Mouse (Mus musculus): ENCODE results near the gene Vezf1.
A peak's percentile ranks its signal among the peaks of the same experiment; 100 is the strongest.
"Not testable (repeated sequence)": the region's sequence is repeated elsewhere in the genome, so short reads cannot be mapped to it uniquely, and the experiment has no call there.

Vezf1 gene

DNA sequence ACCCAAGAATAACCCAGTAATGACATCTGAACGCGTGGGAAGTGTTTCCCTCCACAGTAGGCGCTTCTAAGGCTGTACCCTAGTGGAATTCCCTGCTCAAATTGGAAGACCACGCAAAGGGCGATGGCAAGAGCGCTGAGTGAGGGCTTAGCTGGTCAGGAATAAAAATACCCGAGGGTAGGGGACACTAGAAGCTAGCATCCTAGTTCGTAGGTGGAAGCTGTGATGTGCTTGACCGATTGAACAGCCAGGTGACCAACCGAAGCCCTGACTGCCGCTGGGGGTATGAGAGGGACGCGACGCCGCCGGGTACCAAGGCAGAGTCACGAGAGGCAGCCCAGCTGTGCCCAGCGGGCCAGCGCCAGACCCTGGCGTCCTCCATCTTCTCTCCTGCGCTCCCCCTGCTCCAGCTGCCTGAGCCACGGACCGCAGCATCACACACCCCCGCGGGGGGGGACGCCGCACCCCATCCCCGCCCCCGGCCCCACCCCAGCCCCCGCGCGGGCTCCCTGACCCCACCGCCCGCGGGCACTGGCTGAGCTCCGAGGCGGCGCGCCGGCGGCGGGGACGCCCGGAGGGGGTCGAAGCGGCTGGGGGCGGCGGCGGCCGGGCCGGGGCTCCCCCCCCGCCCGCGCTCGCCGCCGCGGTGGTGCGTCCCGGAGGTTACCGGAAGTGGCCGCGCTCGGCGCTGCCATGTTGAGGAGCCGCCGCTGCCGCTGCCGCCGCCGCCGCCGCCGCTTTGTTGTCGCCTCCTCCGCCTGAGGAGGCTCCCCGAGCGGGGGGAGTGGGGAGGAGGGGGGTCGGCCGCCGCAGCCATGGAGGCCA is at the start of gene Vezf1:
Gene Vezf1 (plus strand): TSS at position 694 of the 825 bp plus-strand sequence.
- no peak for DNase-seq (ENCODE audit: low read depth, low spot score)

DNA sequence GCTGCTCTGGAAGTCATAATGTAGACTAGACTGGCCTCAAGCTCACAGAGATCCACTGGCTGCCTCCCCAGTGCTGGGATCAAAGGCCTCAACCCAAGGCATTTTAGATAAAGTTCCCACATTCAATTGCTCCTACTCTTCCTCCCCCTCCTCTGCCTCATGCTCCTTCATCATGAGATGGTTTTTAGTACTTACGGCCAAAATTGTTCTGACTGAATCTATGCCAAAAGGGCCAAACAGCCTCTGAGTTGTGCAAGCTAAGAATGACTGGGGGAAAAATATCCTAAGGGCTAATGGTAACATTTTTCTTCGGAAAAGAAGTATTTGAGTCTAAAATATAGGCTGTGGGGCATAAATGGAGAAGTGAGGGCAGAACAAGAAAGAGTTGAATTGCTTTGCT is 44.1 kb upstream of the Vezf1 start:
- no peak for DNase-seq (ENCODE audit: low read depth, low spot score)

DNA sequence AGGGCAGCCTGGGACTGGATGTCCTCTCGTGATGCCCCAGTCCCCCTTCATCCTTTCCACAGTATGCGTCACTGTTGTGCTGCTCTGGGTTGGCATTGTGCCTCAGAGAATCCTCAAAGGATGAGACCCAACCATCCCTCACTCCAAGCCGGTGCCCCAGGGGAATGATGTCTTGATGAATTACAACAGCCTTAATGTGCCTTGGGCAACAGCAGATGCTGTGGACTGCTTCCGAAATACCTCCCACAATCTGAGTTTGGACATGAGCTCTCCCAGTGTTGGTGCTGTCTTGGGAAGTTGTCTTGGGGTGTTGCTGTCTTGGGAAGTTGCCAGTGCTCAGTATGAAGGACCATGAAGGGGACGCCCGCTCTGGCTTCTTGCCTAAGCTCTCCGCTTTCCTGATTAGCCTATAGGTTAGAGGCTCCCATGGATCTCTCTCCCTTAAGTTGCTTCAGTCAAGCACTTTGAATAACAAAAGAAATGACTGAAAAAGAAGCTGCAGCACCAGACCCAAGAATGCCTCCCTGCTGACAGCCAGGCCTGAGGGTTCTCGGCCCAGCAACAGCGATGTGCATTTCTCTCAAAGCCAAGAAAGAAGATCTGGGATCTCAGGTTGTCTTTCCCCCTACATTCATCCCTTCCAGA is 40.6 kb upstream of the Vezf1 start:
- no peak for DNase-seq (ENCODE audit: low read depth, low spot score)

DNA sequence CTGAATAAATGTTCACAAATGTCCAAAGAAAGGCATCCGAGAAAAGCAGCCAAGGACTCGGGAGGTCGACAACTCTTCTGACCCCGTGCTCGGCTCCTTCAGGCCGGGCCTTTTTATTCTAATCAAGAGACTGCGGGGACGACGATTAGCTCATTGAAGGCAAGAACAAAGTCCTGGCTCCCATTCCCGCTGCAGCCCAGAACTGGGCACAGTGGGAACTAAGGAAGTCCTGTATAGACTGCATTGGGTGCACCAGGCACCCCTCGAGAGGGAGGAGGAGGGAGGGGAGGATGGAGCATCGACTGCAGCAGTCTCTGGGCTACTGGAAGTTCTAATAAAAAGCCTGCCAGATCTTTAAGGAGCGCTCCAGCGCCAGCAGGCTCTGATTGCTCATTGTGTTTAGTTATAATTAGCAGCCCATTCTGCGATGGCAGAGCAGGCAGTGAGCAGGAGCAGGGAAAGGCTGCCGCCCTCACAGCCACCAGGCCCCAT is 39.8 kb upstream of the Vezf1 start:
- DNase-seq (ENCODE audit: low read depth, low spot score), result no peak

DNA sequence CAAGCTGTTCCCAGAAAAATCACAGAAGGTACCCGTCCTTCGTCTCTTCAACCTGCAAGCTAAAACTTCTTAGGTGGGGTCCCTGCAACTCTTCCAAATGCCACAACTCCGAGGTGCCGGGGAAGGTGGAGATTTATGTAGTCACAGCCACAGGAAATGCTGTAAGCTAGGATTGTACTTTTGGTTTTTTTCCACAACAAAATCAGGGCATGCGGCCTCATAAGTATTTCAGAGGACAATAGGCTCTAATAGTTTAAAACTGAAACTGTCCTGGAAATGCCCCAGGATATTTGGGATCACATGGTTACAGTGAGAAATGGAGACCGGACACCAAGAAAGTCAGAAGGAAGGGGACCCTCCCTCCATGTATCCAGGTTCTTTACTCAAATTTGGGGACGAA is 37.9 kb upstream of the Vezf1 start:
- DNase-seq (ENCODE audit: low read depth, low spot score), result no peak

DNA sequence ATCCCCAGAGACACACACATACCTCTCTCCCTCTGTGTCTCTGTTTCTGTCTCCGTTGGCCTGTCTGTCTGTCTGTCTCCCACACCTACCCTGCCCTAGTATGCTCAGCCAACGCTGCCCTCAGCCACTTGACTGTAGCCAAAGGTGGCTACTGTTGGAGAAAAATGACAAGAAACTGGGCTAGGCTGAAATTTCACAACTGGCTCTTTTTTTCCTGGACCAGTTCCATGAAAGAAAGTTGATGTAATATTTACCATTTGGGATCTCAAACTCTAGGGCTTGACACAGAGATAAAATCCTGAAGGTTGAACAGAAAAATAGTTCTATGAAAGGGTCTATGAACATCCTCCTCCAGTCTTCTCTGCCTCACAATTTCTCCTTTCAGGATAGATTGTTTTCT is 37.2 kb upstream of the Vezf1 start:
- no peak for DNase-seq (ENCODE audit: low read depth, low spot score)

DNA sequence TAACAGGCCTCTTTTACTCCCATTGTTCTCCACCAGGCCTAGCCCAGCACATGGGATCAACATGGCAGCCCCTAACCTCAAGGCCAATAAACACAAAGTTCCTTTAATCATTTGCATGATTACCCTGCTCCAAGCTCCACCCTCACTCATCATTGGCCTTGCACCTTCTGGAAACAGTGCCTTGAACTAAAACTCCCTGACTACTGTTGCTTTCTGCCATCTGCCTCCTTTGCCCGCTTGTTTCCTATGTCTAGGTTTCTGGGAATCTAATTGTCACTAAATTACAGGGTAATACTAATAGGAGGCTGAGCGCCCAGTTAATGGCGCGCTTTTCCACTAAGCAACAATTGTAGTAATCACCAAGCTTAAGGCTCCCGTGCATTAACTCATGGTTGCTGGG is 36.3 kb upstream of the Vezf1 start:
- no peak for DNase-seq (ENCODE audit: low read depth, low spot score)

DNA sequence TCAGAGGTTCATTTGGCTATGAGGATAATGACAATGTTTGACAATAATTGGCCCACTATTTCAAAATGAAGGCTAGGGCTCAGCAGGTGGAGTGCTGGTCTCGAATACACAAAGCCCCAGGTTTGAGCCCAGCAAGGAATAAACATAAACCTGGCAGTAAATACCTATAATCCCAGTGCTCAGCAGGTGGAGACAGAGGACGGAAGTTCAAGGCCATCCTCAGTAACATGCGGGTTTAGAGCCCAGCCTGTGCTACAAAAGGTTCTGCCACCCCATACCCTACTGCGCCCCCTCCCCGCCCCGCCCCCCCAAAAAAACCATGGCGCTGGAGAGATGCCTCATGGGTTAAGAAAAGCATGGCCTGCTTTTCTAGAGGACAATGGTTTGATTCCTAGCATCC is 32.1 kb upstream of the Vezf1 start:
- no peak for DNase-seq (ENCODE audit: low read depth, low spot score)

DNA sequence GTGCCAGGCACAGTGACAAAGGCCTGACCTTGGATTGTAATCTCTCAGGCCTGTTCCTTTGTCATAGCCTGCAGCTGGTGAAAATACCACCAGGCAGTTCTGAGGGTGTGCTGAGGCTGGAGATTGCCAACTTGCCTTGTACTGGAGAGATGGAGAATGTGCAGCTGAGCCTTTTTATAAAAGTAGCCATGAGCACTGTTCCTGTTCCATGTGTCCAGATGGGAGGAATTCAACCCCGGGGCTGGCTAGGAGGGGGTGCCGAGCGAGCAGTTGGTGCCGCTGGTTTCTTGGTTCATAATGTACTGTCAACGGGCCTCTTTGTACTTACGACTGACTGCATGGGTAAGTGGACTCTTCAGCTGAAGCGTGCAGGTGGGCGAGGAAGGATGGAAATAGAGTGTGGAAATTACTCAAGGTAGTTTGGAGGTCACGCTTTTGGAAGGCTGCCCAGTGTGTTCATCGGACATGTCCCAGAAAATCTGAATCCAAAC is 31.3 kb upstream of the Vezf1 start:
- DNase-seq (ENCODE audit: low read depth, low spot score), result no peak

DNA sequence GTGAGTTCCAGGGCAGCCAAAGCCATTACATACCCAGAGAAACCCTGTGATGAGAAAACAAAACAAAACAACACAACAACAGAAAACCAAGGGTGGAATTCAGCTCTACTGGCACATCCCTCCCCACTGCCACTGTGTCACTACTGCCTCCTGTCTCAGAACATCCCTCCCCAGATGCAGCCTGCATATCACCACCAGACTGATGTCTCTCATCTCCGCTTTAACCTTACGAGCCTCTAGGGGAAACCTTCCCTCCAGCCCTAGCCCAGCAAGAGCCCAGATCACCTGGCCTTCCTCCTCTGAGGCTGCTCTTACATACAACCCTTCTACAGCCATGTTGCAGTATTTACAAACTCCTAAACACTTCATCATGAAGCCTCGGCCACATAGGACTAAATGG is 30.7 kb upstream of the Vezf1 start:
- no peak for DNase-seq (ENCODE audit: low read depth, low spot score)

DNA sequence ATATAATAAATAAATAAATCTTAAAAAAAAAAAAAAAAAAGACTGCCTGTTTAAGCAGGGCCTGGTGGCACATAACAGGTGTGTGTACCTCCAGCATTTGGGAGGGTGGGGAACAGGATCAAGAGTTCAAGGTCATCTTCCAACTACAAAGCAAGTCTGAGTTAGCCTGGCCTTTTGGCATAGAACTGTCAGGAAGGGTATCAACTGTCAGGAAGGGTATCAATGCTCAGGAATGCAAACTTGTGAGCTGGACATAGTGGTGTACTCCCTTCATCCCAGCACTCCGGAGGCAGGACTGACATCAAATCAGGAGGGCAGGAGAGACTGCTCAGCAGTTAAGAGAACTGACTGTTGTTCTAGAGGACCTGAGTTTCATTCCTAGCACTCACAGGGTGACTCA is 29.0 kb upstream of the Vezf1 start:
- no peak for DNase-seq (ENCODE audit: low read depth, low spot score)

DNA sequence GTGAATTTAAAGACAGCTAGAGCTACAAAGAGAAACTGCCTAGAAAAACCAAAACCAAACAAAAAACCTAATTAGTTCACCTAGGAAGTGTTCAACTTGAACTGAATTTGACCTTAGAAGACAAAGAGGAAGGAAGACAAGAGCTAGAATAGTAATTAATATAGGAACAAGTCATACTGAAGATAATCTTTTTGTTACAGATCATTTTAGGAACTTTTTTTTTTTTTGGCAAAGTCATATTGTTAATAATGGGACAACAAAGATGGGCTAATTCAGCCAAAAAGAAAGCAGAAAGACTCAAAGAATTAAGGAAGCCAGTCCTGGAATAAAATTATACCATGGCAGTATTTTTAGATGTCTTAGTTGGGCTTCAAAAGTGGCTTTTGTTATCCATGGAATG is 23.8 kb upstream of the Vezf1 start:
- no peak for DNase-seq (ENCODE audit: low read depth, low spot score)

DNA sequence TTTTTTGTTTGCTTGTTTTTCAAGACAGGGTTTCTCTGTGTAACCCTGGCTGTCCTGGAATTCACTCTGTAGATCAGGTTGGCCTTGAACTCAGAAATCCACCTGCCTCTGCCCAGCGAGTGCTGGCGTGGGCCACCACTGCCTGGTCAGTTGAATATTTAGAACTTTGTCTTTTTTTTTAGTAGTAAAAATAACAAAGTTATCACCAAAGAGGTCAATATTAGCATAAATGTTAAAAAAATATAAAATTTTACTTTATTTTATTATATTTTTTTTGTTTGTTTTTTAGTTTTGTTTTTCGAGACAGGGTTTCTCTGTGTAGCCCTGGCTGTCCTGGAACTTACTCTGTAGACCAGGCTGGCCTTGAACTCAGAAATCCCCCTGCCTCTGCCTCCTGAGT is 22.9 kb upstream of the Vezf1 start:
- not testable (repeated sequence) for DNase-seq (ENCODE audit: low read depth, low spot score)

DNA sequence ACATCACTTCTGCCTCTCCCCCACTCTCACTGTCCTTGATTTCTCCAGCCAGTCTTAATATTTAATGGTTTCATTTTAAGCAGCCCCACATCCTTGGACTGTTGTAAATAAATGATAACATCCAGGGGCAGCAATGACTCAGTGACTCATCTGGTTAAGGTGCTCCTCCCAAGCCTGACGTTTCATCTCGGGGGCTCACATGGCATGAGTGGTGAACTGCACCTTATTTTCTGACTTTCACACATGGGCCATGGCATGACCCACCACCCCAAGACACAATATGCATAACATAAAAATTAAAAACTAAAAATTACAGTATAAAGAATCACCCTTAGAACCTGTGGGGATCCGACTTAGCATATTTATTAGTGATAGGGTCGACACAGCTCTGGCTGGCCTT is 22.2 kb upstream of the Vezf1 start:
- DNase-seq (ENCODE audit: low read depth, low spot score), result no peak

DNA sequence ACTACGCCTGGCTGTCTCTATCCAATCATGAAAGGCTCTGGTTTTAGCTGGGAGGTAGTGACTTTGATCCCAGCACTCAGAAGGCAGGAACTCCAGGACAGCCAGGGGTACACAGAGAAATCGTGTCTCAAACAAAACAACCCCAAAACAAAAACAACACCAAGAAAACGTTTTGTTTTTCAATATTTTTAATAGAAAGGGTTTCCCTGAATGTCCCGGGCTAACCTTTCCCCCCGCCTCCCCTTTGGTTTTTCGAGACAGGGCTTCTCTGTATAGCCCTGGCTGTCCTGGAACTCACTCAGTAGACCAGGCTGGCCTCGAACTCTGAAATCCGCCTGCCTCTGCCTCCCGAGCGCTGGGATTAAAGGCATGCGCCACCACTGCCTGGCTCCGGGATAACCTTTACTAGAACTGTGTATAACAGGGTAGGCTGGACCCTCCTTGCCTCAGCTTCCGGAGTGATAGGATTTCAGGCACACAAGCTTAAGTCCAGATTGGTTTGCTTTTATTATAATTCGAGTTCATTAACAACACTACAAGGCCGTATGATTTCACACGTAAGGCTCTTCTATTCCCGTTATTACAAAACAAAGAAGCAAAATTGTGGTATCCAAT is 21.6 kb upstream of the Vezf1 start:
- DNase-seq (ENCODE audit: low read depth, low spot score), result no peak

DNA sequence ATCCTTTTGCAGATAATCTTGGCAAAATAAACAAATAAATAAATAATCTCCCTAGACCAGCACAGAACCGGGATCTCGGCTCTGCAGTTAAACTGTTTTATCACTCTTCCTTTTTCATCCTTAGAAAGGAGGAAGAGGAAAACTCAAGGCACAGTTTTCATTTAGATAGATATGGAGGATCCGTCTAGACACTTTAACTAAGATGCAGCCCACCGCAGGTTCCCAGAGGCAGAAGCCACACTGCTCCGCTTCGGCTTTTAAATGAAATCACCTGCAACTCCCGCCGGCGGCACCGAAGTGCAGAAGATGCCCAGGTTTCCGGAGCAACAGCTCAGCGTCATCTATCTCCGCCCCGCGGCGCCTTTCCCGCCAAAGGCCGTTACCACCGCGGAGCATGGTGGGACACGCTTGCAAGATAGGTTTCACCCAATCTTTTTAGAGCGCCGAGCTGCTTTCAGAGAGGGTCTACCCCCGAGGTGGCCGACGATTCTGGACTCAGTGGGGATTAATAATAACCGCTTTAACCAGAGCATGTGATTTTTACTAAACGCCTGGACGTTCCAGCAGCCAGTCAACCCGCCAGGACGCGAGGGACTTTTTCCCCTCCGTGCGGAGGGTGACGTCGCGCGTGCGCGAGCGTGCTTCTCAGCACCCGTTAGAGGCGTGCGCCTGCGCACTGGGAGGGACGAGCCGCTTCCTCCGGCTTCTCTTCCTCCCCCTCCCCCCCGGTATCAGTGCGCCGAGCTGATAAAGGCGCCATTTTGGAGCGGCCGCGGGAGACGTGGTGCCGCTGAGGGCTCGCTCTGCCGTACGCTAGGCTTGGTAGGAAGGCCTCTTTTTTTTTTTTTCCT is 20.9 kb upstream of the Vezf1 start, which contains the start of gene Srsf1:
Gene Srsf1 (plus strand): TSS at position 430 of the 851 bp plus-strand sequence.
- DNase-seq (ENCODE audit: low read depth, low spot score), result peak; percentile 98

DNA sequence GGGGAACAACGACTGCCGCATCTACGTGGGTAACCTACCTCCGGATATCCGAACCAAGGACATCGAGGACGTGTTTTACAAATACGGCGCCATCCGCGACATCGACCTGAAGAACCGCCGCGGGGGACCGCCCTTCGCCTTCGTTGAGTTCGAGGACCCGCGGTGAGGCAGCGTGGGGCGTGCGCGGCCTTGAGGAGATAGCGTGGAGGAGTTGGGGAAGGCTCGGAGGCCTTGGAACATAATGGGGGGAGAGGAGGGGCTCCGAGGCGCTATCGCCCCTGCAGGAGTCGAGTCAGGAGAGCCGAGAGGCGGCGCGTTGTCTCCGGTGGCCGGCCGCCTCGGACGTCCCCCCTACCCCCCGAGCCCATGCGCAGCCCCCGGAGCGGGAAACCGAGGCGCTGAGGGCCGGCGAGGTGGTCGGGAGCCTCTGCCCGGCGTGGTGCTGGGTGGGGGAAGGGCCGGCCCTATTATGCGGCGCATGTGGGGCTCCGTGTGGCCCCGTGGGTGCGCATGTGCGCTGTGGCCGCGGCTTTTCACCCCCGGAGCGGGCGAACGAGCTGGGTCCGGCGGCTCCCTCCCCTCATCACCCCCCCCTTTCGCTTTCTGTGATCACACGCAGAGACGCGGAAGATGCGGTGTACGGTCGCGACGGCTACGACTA is 20.1 kb upstream of the Vezf1 start:
- no peak for DNase-seq (ENCODE audit: low read depth, low spot score)

DNA sequence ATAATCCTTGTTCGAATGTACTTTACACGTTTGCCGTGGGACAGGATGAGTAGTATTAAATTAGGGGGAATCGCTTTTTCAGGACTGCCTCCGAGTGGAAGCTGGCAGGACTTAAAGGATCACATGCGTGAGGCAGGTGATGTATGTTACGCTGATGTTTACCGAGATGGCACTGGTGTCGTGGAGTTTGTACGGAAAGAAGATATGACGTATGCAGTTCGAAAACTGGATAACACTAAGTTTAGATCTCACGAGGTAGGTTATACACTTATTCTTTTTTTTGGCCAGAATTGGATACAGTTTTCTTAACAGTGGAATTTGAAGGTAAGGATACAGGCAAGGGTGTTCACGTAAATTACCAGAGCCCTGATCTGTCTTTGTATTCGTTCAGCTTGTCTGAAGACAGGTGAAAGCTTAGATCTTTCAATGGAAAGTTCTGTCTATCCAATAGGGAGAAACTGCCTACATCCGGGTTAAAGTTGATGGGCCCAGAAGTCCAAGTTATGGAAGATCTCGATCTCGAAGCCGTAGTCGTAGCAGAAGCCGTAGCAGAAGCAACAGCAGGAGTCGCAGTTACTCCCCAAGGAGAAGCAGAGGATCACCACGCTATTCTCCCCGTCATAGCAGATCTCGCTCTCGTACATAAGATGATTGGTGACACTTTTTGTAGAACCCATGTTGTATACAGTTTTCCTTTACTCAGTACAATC is 19.0 kb upstream of the Vezf1 start:
- DNase-seq (ENCODE audit: low read depth, low spot score), result no peak

DNA sequence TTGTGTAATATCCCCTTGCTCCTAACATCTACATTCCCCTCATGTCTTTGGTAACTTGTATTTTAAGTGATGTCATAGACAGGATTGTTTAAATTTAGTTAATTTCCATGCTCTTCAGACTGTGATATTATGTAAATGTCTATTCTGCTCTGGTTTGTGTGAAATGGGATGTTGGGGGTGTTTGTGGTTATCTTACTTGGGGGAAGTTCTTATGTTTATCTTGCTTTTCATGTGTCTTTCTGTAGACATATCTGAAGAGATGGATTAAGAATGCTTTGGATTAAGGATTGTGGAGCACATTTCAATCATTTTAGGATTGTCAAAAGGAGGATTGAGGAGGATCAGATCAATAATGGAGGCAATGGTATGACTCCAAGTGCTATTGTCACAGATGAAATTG is 18.3 kb upstream of the Vezf1 start:
- DNase-seq (ENCODE audit: low read depth, low spot score), result no peak

DNA sequence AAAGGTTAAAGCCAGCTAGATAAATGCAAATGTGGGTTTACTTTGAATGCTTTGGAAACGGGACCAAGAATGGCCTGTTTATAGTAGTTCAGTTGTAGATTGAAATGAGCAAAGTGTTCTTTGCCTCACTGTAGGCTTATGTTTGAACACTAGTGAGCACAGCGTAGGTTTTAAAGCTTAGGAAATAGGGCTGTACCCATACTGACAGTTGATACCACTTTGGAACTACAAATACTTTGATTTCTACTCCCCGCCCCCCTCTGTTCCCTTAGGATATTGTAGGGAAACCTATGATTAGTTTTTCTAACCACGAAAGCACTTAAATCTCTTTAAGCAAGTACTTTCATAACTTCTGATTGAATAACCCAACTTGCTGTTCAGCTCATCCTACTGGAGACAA is 15.4 kb upstream of the Vezf1 start:
- DNase-seq (ENCODE audit: low read depth, low spot score), result no peak
